Mouse (Mus musculus) ES-Bruce4 (cell line): Measurements from ENCODE around the gene Cdh23.

Source experiments
- CTCF ChIP-seq: IDR thresholded peaks from one replicate; pipeline ENCODE4 v1.8.1; 2011; ENCODE audit warnings: low read depth, low read length
- POLR2A ChIP-seq: IDR thresholded peaks from one replicate; pipeline ENCODE4 v1.8.1; 2011; ENCODE audit warnings: low read length; ENCODE audit not compliant: insufficient read depth

DNA sequence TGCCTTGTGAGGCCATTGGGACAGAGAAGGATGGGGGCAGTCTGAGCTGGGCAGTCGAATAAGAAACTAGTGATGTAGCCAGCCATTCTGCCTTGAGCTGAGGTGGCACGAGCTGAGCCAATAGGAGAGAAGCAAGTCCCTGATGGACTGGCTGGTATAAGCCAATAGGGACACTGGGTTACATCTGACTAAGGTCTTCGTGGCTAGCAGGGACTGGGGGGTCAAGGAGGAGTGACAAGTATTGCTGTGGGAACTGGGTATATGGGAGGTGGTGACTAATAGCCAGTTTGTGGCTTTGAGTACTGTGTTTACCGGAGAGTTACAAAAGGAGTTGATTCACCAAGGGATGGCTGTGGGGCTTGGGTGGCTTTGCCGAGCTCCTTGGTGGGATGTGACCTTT lies 300.7 kb downstream of the Cdh23 start:
- TF ChIP-seq POLR2A (no peak), CTCF (no peak)
